Mouse (Mus musculus) Muller cell, postnatal 12 days (primary cell): ENCODE measurements around the gene Prss40.
"Not testable (repeated sequence)": the region's sequence is repeated elsewhere in the genome, so short reads cannot be mapped to it uniquely, and the experiment has no call there.

Experiments
- DNase-seq: peaks from one replicate; pipeline ENCODE4 v3.0.0-alpha.2; 2015; ENCODE audit errors: inconsistent ontology term

Gene Prss40

GRCm38 (mm10) chr1:34535043-34535698 lies 25.6 kb downstream of the Prss40 start, which contains the start of gene Cfc1:
Cfc1 (plus strand) TSS chr1:34535648.
- not testable (repeated sequence) for DNase-seq

- not testable (repeated sequence) for DNase-seq
Measured at GRCm38 (mm10) chr1:34534574-34534973, 26.2 kb downstream of the Prss40 start.

DNA sequence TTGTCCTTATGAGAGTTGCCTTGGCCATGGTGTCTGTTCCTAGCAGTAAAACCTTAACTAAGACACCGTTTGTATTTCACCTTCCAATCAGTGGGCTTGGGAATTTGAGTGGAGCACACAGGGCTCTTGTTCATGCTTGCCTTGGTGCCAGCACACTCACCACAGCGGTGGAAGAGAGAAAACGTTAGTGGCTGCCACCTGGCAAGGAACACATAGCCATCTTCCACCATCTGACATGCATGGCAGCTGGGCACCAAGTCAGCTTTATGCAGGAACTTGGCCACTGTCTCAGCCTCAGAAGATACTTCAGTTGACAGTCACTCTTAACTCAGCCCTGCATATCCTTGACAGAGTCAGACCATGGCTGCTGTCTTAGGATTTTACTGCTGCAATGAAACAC lies 37.1 kb downstream of the Prss40 start:
- DNase-seq, result no peak

DNA sequence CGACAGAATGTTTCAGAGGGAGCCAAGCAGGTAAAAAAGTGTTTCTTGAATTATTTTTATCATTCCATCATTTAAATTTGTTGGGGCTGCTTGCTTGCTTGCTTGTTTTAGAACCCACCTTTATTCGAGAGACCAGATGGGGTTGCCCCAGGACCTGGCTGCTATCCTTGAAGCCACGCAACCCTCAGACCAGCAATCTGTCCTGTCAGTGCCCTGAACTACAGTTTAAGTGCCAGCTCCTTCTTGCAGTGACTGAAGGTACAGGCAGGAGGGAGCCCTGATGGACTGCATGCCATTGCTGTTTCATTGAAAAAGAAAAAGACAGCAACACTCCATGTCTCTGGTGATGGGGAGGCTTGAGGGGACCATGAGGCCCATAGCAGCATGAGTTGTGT lies 37.9 kb downstream of the Prss40 start:
- no peak for DNase-seq

GRCm38 (mm10) chr1:34522205-34522849 lies 38.4 kb downstream of the Prss40 start:
- DNase-seq, result no peak

DNA sequence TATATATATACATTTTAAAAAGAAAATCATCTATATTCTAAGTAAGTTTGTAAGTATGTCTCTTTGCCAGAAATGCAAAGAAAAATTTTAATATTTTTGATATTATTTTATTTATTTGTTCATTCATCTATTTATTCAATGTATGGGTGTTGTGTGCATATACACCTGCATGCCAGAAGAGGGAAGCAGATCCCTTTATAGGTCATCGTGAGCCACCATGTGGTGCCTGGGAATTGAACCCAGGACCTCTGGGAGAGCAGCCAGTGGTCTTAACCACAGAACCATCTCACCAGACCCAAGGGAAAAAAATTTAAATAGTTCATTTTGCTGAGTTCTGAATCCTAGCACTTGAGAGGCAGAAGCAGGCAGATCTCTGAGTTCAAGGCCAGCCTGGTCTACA lies 42.5 kb downstream of the Prss40 start:
- no peak for DNase-seq

- not testable (repeated sequence) for DNase-seq
Measured at GRCm38 (mm10) chr1:34517797-34518196, 42.9 kb downstream of the Prss40 start.

GRCm38 (mm10) chr1:34517297-34517696 lies 43.4 kb downstream of the Prss40 start:
- not testable (repeated sequence) for DNase-seq

GRCm38 (mm10) chr1:34516595-34516994 lies 44.1 kb downstream of the Prss40 start:
- no peak for DNase-seq

DNA sequence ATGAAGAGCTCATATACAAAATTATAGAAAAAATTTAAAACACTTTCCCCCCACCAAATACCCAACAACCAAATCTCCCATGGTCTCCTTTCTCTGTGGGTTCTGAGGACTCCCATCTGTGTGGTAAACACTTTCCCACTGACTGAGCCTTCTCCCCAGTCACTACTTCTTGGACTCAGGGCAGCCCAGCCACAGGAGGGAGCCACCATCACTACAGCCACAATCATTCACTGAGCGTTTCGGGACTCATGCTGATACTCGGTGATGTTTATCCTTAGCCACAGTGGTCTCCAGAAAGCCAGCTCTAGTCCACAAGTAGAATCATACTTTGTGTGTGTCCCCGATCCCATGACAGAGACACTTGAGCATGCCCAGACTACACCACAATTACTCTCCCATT lies 47.7 kb downstream of the Prss40 start:
- no peak for DNase-seq

DNA sequence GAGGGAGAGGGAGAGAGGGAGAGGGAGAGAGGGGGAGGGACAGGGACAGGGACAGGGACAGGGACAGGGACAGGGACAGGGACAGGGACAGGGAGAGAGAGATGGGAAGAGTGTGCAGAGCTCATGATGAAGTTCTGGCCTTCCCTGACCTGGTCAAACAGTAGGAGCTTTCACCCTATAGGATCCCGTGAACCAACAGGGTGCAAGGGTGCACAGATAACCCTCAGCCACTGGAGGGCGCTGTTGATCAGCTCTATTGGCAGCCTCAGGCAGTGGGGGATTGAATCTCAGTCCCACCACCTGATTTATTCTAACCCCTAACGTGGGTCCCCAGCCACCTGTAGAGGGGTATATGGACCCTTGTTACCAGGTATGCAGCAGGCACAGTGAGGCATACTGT lies 49.7 kb downstream of the Prss40 start:
- DNase-seq, result no peak

DNA sequence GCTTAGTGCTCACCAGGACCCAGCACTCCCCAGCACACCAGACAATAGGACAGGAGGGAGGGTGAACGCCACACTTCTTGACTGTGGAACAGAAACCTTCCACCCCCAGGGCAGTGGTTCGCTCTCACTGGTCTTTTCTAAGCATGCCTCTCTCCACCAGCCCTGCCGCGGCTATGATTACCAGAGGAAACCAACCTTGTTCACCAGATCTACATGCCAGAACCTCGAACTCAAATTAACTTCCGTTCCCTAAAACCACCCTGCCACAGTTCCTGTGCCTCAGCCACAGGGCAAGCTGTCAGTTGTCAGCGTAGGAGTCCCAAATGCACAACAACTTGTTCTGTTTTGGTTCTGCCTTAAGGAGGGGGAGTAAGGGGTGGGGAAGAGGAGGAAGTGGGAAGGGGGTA lies 50.2 kb downstream of the Prss40 start:
- no peak for DNase-seq

DNA sequence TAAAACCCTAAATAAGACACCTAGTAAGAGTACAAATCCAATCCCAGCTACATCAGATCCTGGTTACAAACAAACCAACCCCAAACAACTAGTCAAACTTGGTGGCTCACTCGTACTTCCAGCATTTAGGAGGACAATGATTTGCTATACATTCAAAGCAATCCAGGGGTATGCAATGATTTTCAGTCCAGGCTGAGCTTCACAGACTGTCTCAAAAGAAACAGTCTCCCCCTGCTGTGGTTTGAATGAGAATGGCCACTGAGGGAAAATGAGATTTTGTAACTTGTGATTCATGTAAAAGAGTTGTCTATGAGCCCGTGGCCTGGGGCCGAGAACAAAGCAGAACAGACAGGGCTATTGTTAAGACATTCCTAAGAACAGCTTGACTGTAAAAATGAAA lies 52.8 kb downstream of the Prss40 start:
- DNase-seq, result peak; percentile 54

DNA sequence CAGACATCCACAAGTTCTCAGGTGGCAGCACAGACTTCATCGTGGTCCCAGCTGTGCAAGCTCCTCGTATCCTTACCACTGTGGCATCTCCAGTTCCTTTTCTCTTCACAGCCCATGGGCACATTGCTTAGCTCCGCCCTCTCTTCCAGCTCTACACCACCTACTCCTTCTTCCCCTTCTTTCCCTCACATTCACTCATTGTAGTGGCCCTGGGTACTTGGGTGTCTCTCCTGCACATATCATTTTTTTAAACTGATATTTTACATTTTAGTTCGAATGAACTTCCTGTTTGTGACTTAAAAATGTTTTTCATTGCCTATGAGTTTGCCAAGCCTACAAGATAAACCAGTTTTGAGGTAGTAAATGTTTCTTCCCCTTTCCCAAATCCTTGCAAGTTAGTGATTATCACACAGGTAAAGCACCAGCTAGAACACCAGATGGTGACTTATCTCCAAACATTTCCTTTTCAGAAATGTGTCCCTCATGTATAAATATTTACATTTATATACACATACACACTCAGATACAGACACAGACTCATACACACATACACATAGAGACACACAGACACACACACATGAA lies 54.7 kb downstream of the Prss40 start:
- no peak for DNase-seq

DNA sequence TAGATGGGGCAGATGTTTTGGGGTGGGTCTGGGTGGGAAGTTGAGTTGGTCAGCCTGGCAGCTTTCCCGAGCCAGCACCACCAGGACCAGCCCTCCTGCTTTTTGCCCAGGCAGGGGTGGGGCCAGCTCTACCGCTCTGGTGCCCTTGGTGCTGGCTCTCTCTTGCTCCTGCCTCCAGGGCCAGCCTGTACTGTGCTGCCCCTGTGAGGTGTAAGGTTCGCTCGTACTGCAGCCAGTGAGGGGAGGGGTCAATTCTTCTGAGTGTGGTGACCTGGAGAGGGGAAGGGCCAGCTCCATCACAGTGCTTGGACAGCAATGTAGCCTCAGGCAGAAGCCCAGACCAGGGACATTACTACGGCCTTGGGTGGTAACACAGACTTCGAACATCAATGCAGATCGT lies 55.4 kb downstream of the Prss40 start:
- no peak for DNase-seq

DNA sequence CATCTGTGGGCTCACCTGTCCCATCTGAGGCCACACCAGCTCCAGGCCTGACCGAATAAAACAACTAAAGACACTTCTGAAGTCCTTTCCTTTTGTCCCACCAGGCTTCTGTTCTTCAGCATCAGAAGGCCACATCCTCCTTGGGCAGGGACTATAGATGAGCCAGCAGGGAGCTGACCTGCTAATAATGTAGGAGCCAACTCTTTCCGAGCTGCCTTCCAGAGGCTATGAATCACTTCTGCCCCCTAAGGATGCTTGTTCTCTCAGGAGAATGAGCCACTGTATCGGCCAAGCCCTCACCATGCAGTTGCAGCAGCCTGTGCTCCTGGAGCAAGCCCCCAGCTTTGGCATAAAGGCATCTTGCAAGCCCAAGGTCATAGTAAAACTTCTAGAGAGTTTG lies 57.8 kb downstream of the Prss40 start:
- peak; percentile 78 for DNase-seq
